Mouse (Mus musculus) forebrain, embryonic 14.5 days (tissue): ENCODE data around the gene Hsp90ab1. TPM values are rescaled to one million over a fixed set of nuclear protein-coding genes. Genes with fewer than 3 reads are reported as not detected.

ENCODE experiments used
- ATAC-seq: fragments of 200-750 bp; cut with Nextera tagmentation; 2 replicates; pipeline ENCODE4 v1.8.0; 2017; ENCODE audit warnings: mild to moderate bottlenecking, moderate library complexity
- DNase-seq: peaks from one replicate; pipeline ENCODE4 v3.0.0-alpha.2; 2015; ENCODE audit warnings: low spot score
- H3K27ac ChIP-seq: fragments of 300-500 bp; sonication (generic); 2 replicates; pipeline ENCODE4 v1.5.1; 2014; ENCODE audit warnings: low read depth, mild to moderate bottlenecking, control low read depth, low read length, moderate library complexity
- H3K27me3 ChIP-seq: fragments of 300-500 bp; sonication (generic); replicated peaks from 2 replicates; pipeline ENCODE4 v1.6.1; 2014; ENCODE audit warnings: low read length, control low read depth, mixed read lengths; ENCODE audit not compliant: control insufficient read depth, insufficient read depth
- H3K36me3 ChIP-seq: fragments of 300-500 bp; sonication (generic); 2 replicates; pipeline ENCODE4 v1.6.1; 2014; ENCODE audit warnings: low read length, control low read depth; ENCODE audit not compliant: control insufficient read depth, insufficient read depth
- H3K4me1 ChIP-seq: fragments of 300-500 bp; sonication (generic); 2 replicates; pipeline ENCODE4 v1.6.1; 2014; ENCODE audit warnings: antibody characterized with exemption, low read length, control low read depth; ENCODE audit not compliant: control insufficient read depth, insufficient read depth
- H3K4me2 ChIP-seq: fragments of 300-500 bp; sonication (generic); 2 replicates; pipeline ENCODE4 v1.6.1; 2014; ENCODE audit warnings: mild to moderate bottlenecking, control low read depth, low read length
- H3K4me3 ChIP-seq: fragments of 300-500 bp; sonication (generic); 2 replicates; pipeline ENCODE4 v1.5.1; 2014; ENCODE audit warnings: low read depth, low read length, control low read depth
- H3K9ac ChIP-seq: fragments of 300-500 bp; sonication (generic); 2 replicates; pipeline ENCODE4 v1.6.1; 2014; ENCODE audit warnings: mild to moderate bottlenecking, low read length, control low read depth, moderate library complexity
- H3K9me3 ChIP-seq: fragments of 300-500 bp; sonication (generic); replicated peaks from 2 replicates; pipeline ENCODE4 v1.6.1; 2016; ENCODE audit warnings: low read length, control low read depth, mixed read lengths; ENCODE audit not compliant: control insufficient read depth
- WGBS: fragments of 180-500 bp; shearing (Covaris S2); extraction: QIAGEN DNeasy Blood & Tissue Kit; methylation state at CpG from one replicate; pipeline ENCODE4 v1.1.7; 2014; 5-methylcytosine and 5-hydroxymethylcytosine counted together
- polyA plus RNA-seq: library from polyadenylated mRNA; unstranded; fragments of >200 nt; fragmentation: Nextera tagmentation; extraction: Ambion mirVana; gene quantifications from 2 replicates; pipeline ENCODE4 v1.2.1, GENCODE M21; 2014

The Hsp90ab1 gene
- 1,462 and 1,472 TPM in 2 replicates for polyA plus RNA-seq

GRCm38 (mm10) chr17:45573087-45573779 lies at the start of gene Hsp90ab1:
TSS of gene Hsp90ab1 (minus strand) at chr17:45573271.
- Histone ChIP-seq H3K4me3 (peak within 1 kb of the TSS; percentile 99), H3K36me3 (peaks cover 35% of the 10 kb centered on the region), H3K9me3 (no peaks in the 10 kb centered on the region), H3K27ac (peak within 1 kb of the TSS; percentile 98), H3K4me1 (peaks cover 6% of the 10 kb centered on the region), H3K4me2 (peak within 1 kb of the TSS; percentile 95), H3K9ac (peak within 1 kb of the TSS; percentile 99), H3K27me3 (no peaks in the 10 kb centered on the region)
- peak; percentile 99 for DNase-seq
- under 1% methylated on average over 41 of the region's 41 CpGs for WGBS
- peak; percentile 81 for ATAC-seq

GRCm38 (mm10) chr17:45619386-45620256 lies 46.5 kb upstream of the Hsp90ab1 start:
- Histone ChIP-seq H3K9ac (peak overlapping the region; percentile 21; the same call in 1 of the 2 replicates), H3K4me2 (0 out of 2 replicates have a peak overlapping the region, but pooled peaks have one; percentile 7), H3K9me3 (no peaks in the 10 kb centered on the region)

DNA sequence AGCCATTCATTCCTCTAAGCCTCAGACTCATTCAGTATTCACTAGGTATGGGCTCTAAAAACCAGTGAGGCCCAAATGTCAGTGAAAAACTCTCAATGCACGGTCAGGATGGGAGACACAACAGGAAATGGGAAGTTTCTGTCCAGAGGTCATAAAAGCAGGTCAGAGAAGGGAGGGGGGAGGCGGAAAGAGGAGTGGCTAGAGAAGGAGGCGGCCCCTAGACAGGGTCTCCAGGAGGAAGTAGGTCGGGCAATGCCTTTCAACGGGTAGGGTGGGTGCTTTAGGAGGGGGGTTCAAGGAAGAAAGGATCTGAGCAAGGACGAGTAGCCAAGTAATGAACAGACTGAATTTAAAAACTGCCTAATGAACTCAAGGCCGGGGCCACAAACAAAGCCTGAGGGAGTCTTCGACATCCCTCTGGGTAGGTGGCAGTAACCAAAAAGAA lies 45.9 kb upstream of the Hsp90ab1 start:
- Histone ChIP-seq H3K4me3 (no peak overlapping the region), H3K9ac (no peak overlapping the region; the same call in 1 of the 2 replicates), H3K36me3 (no peaks in the 10 kb centered on the region), H3K27me3 (no peaks in the 10 kb centered on the region), H3K27ac (peak overlapping the region; percentile 39; the same call in 1 of the 2 replicates), H3K9me3 (no peaks in the 10 kb centered on the region), H3K4me2 (no peak overlapping the region), H3K4me1 (no peaks in the 10 kb centered on the region)
- DNase-seq, result no peak
- 20% methylated on average over 8 of the region's 8 CpGs for WGBS
- no peak for ATAC-seq

More at GRCm38 (mm10) chr17:45619386-45620256, 46.5 kb upstream of the Hsp90ab1 start:
- no peak overlapping the region for H3K4me3 ChIP-seq
- ATAC-seq (no peak), DNase-seq (no peak)
- WGBS, result 38% methylated on average over 20 of the region's 20 CpGs
- no peaks in the 10 kb centered on the region for H3K4me1 ChIP-seq
- no peaks in the 10 kb centered on the region for H3K27me3 ChIP-seq
- H3K27ac ChIP-seq, result peak overlapping the region; percentile 39; the same call in 1 of the 2 replicates
- no peaks in the 10 kb centered on the region for H3K36me3 ChIP-seq

DNA sequence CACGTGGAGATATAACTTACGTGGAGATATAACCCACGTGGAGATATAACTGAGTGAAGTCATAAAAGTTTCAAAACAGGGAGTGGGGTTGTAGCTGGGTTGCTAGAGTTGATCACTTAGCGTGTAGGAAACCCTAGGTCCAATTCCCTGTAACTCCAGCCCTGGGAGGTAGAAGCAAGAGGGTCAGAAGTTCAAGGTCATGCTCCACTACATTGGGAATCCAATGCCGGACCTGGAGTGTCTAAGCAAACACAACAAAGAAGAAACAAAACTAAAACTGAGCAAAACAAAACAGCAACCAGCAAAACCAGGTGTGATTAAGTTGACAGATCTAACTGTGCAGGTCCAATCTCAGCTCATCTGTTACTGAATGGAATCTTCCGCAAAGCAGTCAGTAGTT lies 44.6 kb upstream of the Hsp90ab1 start:
- no peaks in the 10 kb centered on the region for H3K36me3 ChIP-seq
- H3K27ac ChIP-seq, result no peak overlapping the region
- ATAC-seq, result no peak
- DNase-seq, result no peak
- no peaks in the 10 kb centered on the region for H3K9me3 ChIP-seq
- no peaks in the 10 kb centered on the region for H3K4me1 ChIP-seq
- H3K9ac ChIP-seq, result no peak overlapping the region
- WGBS, result 90% methylated on average over 6 of the region's 6 CpGs
- no peaks in the 10 kb centered on the region for H3K27me3 ChIP-seq
- H3K4me3 ChIP-seq, result no peak overlapping the region
- no peak overlapping the region for H3K4me2 ChIP-seq

- H3K9ac ChIP-seq, result no peak overlapping the region
- H3K4me3 ChIP-seq, result no peak overlapping the region
- DNase-seq (no peak), ATAC-seq (no peak)
- no peaks in the 10 kb centered on the region for H3K36me3 ChIP-seq
- no peak overlapping the region for H3K4me2 ChIP-seq
- no peaks in the 10 kb centered on the region for H3K9me3 ChIP-seq
- no peak overlapping the region for H3K27ac ChIP-seq
- 81% methylated on average over 3 of the region's 3 CpGs for WGBS
- no peaks in the 10 kb centered on the region for H3K27me3 ChIP-seq
- H3K4me1 ChIP-seq, result no peaks in the 10 kb centered on the region
These were observed 43.6 kb upstream of the Hsp90ab1 start for GRCm38 (mm10) chr17:45616679-45617078.

DNA sequence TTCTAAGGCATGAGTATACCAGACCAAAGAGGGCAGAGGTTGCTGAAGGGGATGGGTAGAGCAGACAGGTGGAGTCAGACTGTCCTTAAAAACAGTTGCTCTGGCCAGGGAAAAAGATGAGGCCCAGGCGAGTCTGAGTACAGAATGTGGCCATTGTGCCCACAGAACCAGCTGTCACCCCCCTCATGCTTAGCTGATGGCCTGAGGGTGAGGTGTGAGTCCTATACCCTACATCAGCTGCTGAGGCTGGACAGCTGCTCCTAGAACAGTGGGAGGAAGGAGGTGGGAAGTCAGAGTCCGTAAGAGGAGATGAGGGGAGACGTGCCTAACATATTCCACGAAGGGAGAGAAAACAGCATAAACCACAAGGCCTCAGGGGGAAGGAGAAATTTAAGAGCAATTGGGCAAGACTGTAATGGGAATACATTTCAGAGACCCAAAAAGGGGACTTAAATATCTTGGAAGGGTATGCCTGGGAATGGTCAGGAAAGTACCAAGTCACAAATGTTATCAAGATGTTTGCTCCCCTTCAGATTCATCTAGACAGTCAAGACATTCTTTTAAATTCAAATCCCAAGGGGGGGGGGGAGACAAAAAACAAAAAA lies 43.1 kb upstream of the Hsp90ab1 start:
- ATAC-seq (no peak), DNase-seq (no peak)
- no peaks in the 10 kb centered on the region for H3K9me3 ChIP-seq
- no peak overlapping the region for H3K27ac ChIP-seq
- no peak overlapping the region for H3K9ac ChIP-seq
- H3K4me3 ChIP-seq, result no peak overlapping the region
- WGBS, result 77% methylated on average over 4 of the region's 4 CpGs
- H3K4me1 ChIP-seq, result no peaks in the 10 kb centered on the region
- H3K4me2 ChIP-seq, result no peak overlapping the region
- no peaks in the 10 kb centered on the region for H3K27me3 ChIP-seq
- H3K36me3 ChIP-seq, result no peaks in the 10 kb centered on the region

GRCm38 (mm10) chr17:45612921-45613320 lies 39.9 kb upstream of the Hsp90ab1 start:
- Histone ChIP-seq H3K4me3 (no peak overlapping the region), H3K4me2 (no peak overlapping the region), H3K36me3 (no peaks in the 10 kb centered on the region), H3K9ac (no peak overlapping the region), H3K9me3 (no peaks in the 10 kb centered on the region), H3K27ac (no peak overlapping the region), H3K4me1 (no peaks in the 10 kb centered on the region), H3K27me3 (no peaks in the 10 kb centered on the region)
- 87% methylated on average over 7 of the region's 7 CpGs for WGBS
- DNase-seq (no peak), ATAC-seq (no peak)

DNA sequence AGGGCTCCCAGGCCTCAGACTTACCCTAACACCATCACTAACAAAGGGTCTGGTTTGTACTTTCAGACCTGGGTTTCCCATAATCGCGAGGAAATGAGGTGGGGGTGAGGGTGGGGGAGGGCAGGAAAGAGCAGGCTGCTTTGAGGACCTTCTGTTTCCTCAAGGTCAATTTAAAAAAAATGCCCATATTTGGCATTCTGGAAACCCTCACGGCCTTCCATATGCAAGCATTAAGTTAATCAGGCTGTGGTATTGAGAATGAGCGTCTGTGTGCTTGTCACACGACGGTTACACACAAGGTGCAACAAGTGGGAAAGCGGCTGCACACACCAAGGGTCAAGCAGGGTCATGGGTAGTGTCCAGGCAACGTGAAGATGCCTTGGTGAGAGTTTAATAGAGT lies 38.9 kb upstream of the Hsp90ab1 start:
- Histone ChIP-seq H3K27me3 (no peaks in the 10 kb centered on the region), H3K9ac (no peak overlapping the region), H3K4me2 (no peak overlapping the region), H3K36me3 (no peaks in the 10 kb centered on the region), H3K4me3 (no peak overlapping the region), H3K27ac (no peak overlapping the region), H3K4me1 (no peaks in the 10 kb centered on the region), H3K9me3 (no peaks in the 10 kb centered on the region)
- WGBS, result 87% methylated on average over 8 of the region's 8 CpGs
- DNase-seq (no peak), ATAC-seq (no peak)
